Mouse (Mus musculus) gastrocnemius, adult 18-20 months (tissue): ENCODE results near the gene Sh3pxd2b. TPM values are rescaled to one million over a fixed set of nuclear protein-coding genes. Genes with fewer than 3 reads are reported as not detected.

ENCODE experiments used
- DNase-seq: peaks from one replicate; pipeline ENCODE4 v3.0.0; 2021; ENCODE audit warnings: low spot score
- long read RNA-seq, 2 experiments: library from polyadenylated mRNA; stranded (forward); transcript quantifications; one replicate each; pipeline ENCODE4 v2.0.0; 2021
- total RNA-seq, 2 experiments: library from RNA; stranded (reverse); gene quantifications; 2 replicates each; pipeline ENCODE4 v1.2.3; 2021

The Sh3pxd2b gene
- 1 to 10 TPM; 4.2 to 4.6 TPM for total RNA-seq
- long read RNA-seq, experiment 1, partial matches to known transcripts: 0 of 2 reads
- long read RNA-seq, experiment 1, other reads (novel, unspliced or antisense): 2 of 2 reads
- long read RNA-seq, experiment 2: 0 reads

GRCm38 (mm10) chr11:32347607-32348432, at the start of gene Sh3pxd2b:
Sh3pxd2b (plus strand) TSS chr11:32347820.
- DNase-seq: peak; percentile 56

- DNase-seq: no peak
These were observed 49.6 kb upstream of the Sh3pxd2b start for GRCm38 (mm10) chr11:32297866-32298531.

GRCm38 (mm10) chr11:32298532-32298918, 49.1 kb upstream of the Sh3pxd2b start:
- no peak for DNase-seq

- DNase-seq: peak; percentile 42
These were observed 47.8 kb upstream of the Sh3pxd2b start, which contains the start of gene Hbq1a for GRCm38 (mm10) chr11:32299865-32300264. Hbq1a (plus strand) TSS chr11:32300069.

- no peak for DNase-seq
These were observed 47.0 kb upstream of the Sh3pxd2b start for GRCm38 (mm10) chr11:32300279-32301267.

- no peak for DNase-seq
These were observed 46.1 kb upstream of the Sh3pxd2b start for GRCm38 (mm10) chr11:32301506-32301905.

- no peak for DNase-seq
These were observed 44.7 kb upstream of the Sh3pxd2b start for GRCm38 (mm10) chr11:32302824-32303419.

- DNase-seq: no peak
These were observed 44.2 kb upstream of the Sh3pxd2b start for GRCm38 (mm10) chr11:32303455-32303854.

- DNase-seq: no peak
These were observed 40.6 kb upstream of the Sh3pxd2b start for GRCm38 (mm10) chr11:32307006-32307405.

GRCm38 (mm10) chr11:32309446-32309845, 38.2 kb upstream of the Sh3pxd2b start:
- no peak for DNase-seq

- DNase-seq: no peak
These were observed 37.7 kb upstream of the Sh3pxd2b start for GRCm38 (mm10) chr11:32309928-32310327.

GRCm38 (mm10) chr11:32316009-32316408, 31.6 kb upstream of the Sh3pxd2b start:
- no peak for DNase-seq

GRCm38 (mm10) chr11:32320507-32321195, 27.0 kb upstream of the Sh3pxd2b start:
- DNase-seq: no peak

GRCm38 (mm10) chr11:32321196-32321565, 26.4 kb upstream of the Sh3pxd2b start:
- peak; percentile 45 for DNase-seq

- peak; percentile 86 for DNase-seq
These were observed 23.0 kb upstream of the Sh3pxd2b start for GRCm38 (mm10) chr11:32324609-32325008.

- no peak for DNase-seq
These were observed 16.5 kb upstream of the Sh3pxd2b start for GRCm38 (mm10) chr11:32331075-32331474.

- no peak for DNase-seq
These were observed 15.8 kb upstream of the Sh3pxd2b start for GRCm38 (mm10) chr11:32331861-32332260.

- no peak for DNase-seq
These were observed 14.4 kb upstream of the Sh3pxd2b start for GRCm38 (mm10) chr11:32333235-32333634.

- no peak for DNase-seq
These were observed 11.1 kb upstream of the Sh3pxd2b start for GRCm38 (mm10) chr11:32336435-32336907.

GRCm38 (mm10) chr11:32339131-32339531, 8.5 kb upstream of the Sh3pxd2b start:
- no peak for DNase-seq
